Mouse (Mus musculus) left cerebral cortex, adult 6 months (tissue): ENCODE results near the gene Rcor2. TPM values are rescaled to one million over a fixed set of nuclear protein-coding genes. Genes with fewer than 3 reads are reported as not detected.

Experiments
- long read RNA-seq, 2 experiments: library from polyadenylated mRNA; unstranded; transcript quantifications; one replicate each; pipeline ENCODE4 v2.0.0; 2019 to 2020
- polyA plus RNA-seq: library from polyadenylated mRNA; unstranded; fragments of <200 nt; fragmentation: Nextera tagmentation; gene quantifications from 2 replicates; pipeline ENCODE4 v1.2.3, GENCODE M21; 2021

Gene Rcor2
- 1.3 and 3.4 TPM in 2 replicates for polyA plus RNA-seq
- long read RNA-seq, experiment 1, transcript Rcor2-201 (12 exons, 2,823 nt): major isoform, 5 of 12 reads
- long read RNA-seq, experiment 1, partial matches to known transcripts: 2 of 12 reads
- long read RNA-seq, experiment 1, other reads (novel, unspliced or antisense): 5 of 12 reads
- long read RNA-seq, experiment 2, partial matches to known transcripts: 2 of 2 reads
- long read RNA-seq, experiment 2, other reads (novel, unspliced or antisense): 0 of 2 reads

GRCm38 (mm10) chr19:7267091-7267741 is at the start of gene Rcor2:
TSS of gene Rcor2 (plus strand) at chr19:7267325.

GRCm38 (mm10) chr19:7240782-7241690 is 26.1 kb upstream of the Rcor2 start, which contains the start of gene Naa40:
TSS of gene Naa40 (minus strand) at chr19:7241183.

Other genes with a start within 250 kb of the Rcor2 start
- 2.9 and 4.8 TPM in 2 replicates for gene Fermt3, start 247.9 kb upstream of the Rcor2 start, polyA plus RNA-seq
- gene Stip1, start 227.4 kb upstream of the Rcor2 start, polyA plus RNA-seq: 109 and 125 TPM in 2 replicates
- gene Macrod1, start 210.5 kb upstream of the Rcor2 start, polyA plus RNA-seq: 1.6 and 22.1 TPM in 2 replicates
- gene Flrt1, start 161.6 kb upstream of the Rcor2 start, polyA plus RNA-seq: 5.4 and 6.6 TPM in 2 replicates
- gene Otub1, start 61.0 kb upstream of the Rcor2 start, polyA plus RNA-seq: 674 and 694 TPM in 2 replicates
- 7,187 and 8,116 TPM in 2 replicates for gene Cox8a, start 49.7 kb upstream of the Rcor2 start, polyA plus RNA-seq
- gene Naa40, start 26.1 kb upstream of the Rcor2 start, polyA plus RNA-seq: 9.4 and 11.2 TPM in 2 replicates
- 26.0 and 29.1 TPM in 2 replicates for gene Mark2, start 74.5 kb downstream of the Rcor2 start, polyA plus RNA-seq
- gene Spindoc, start 115.7 kb downstream of the Rcor2 start, polyA plus RNA-seq: 2.9 and 6.9 TPM in 2 replicates
- 1.6 and 2.0 TPM in 2 replicates for gene 2700081O15Rik, start 150.3 kb downstream of the Rcor2 start, polyA plus RNA-seq
- gene Rtn3, start 216.0 kb downstream of the Rcor2 start, polyA plus RNA-seq: 605 and 631 TPM in 2 replicates
- gene Atl3, start 226.7 kb downstream of the Rcor2 start, polyA plus RNA-seq: 5.8 and 7.3 TPM in 2 replicates